Mouse (Mus musculus): ENCODE results near the gene Akap2.

- TF ChIP-seq E2F4 (IDR thresholded peaks at IDR 0.05; ENCODE audit: borderline replicate concordance, low read depth, low read length) (no peak), NELFE (IDR thresholded peaks at IDR 0.05; ENCODE audit: low read depth, low read length) (no peak), CTCF (IDR thresholded peaks at IDR 0.05 in 2 of 3, conservative IDR thresholded peaks at IDR 0.05 in 1 of 3; ENCODE audit: control insufficient read depth in 1 of 3, insufficient read depth in 1 of 3, low read depth in 2 of 3, low read length in 3 of 3, poor library complexity in 1 of 3, severe bottlenecking in 1 of 3) (no peak)
These were observed 216.7 kb downstream of the Akap2 start for GRCm38 (mm10) chr4:57934181-57934580.
